Mouse (Mus musculus): ENCODE measurements at regions not wholly inside any gene's neighbourhood (a gene's known extent, or its start where the extent isn't known, plus 50 kb on each side); places are given as distances from the start of the nearest gene placed in this dataset.
A peak's percentile ranks its signal among the peaks of the same experiment; 100 is the strongest.

DNA sequence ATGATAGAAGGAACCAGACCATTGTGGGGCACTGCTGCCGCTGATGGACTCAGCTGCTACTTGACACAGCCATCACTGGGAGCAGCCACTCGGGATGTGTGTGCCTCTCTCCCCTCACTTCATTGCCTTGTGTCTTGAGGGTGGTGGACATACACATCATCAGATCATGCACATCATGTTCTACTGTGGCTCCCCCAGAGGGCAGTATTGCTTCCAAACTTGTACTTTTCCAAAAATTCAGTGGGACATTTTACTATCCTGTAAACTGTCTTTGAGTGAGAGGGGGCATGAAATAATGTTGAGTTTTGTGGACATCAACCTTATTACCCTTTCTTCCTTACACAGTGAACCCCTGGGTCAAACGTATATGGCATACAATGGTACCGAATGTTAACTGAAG lies 134.6 kb downstream of the Hhipl2 start:
- TF ChIP-seq CTCF (IDR thresholded peaks at IDR 0.05) (peak; percentile 30), EP300 (IDR thresholded peaks at IDR 0.05; ENCODE audit: insufficient read depth, low read depth, low read length) (no peak)
